Mouse (Mus musculus) monocyte, adult 5-6 weeks (primary cell): ENCODE measurements at regions not wholly inside any gene's neighbourhood (a gene's known extent, or its start where the extent isn't known, plus 50 kb on each side); places are given as distances from the start of the nearest gene placed in this dataset.

Source experiments
- ATAC-seq: fragments of 153-309, 156-312 bp; replicated peaks from 2 replicates; pipeline ENCODE4 v1.8.0; 2017; ENCODE audit warnings: mild to moderate bottlenecking; ENCODE audit not compliant: low TSS enrichment, insufficient number of reproducible peaks, severe bottlenecking, poor library complexity, low FRiP score

- no peak for ATAC-seq
These were observed 313.9 kb downstream of the Kcnj2 start for GRCm38 (mm10) chr11:111379842-111380241.

GRCm38 (mm10) chr11:111398706-111399105, 332.7 kb downstream of the Kcnj2 start:
- ATAC-seq, result no peak

DNA sequence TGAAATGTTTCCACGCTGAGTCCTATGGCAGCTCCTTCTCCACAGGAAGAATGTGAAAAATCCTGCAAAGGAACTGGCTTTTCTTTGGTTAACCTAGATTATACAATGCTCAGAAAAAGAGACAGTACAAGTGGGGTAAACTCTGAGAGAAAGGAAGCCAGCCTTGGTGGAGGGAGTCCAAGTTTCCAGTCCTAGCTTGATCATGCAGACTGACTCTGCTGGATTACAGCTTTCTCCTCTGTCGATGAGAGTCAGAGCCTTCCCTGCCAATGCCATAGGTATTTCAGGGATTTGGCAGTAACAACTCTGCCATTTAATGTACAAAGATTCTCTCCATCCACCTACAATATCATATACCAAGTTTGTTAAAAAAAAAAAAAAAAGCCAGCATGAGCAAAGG, 343.3 kb downstream of the Kcnj2 start:
- ATAC-seq, result no peak

GRCm38 (mm10) chr11:111424871-111425270, 358.9 kb downstream of the Kcnj2 start:
- no peak for ATAC-seq

DNA sequence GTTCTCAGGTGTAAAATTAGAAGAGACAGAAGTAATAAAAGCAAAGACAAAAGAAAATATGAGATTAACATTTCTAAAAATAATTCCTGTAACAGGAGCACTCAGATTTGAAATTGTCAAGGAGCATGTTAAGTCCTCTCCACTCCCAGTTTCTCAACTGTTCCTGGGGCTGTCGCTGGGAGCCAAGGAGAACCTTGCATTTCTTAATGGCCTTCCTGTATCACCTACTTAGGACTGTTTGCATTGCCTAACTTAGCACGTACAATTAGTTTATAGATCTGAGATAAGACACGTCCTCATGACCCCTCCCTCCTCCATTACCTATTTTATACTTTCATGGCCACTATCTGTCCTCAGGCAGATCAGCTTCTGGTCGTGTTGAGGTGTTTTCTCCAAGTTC, 360.8 kb downstream of the Kcnj2 start:
- ATAC-seq, result no peak

GRCm38 (mm10) chr11:111442257-111442656, 376.3 kb downstream of the Kcnj2 start:
- no peak for ATAC-seq

GRCm38 (mm10) chr11:111443381-111443780, 377.4 kb downstream of the Kcnj2 start:
- no peak for ATAC-seq

- no peak; the same call in 1 of the 2 replicates for ATAC-seq
These were observed 378.8 kb downstream of the Kcnj2 start for GRCm38 (mm10) chr11:111444791-111445190.

DNA sequence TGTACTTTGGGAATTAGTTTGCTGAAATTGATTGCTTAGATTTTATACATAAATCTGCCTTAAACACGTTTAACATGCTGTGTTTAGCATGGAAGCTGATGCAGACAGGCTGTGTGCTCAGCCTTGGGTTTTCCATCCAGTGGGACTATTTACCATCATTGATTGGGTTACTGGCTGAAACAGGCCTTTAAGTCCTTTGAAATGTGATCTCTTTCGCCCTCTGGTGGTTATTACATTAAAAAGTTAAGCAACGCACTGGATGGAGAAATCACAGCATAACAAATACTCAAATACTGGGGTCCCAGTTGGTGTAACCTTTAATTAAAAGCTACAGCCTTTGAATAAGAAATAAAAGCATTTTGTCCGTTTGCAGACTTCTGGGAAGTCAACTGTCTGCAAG, 379.8 kb downstream of the Kcnj2 start:
- ATAC-seq, result 0 out of 2 replicates have a peak, but pooled peaks have one; percentile 27

- ATAC-seq, result no peak
These were observed 385.0 kb downstream of the Kcnj2 start for GRCm38 (mm10) chr11:111450811-111451494.

- no peak for ATAC-seq
These were observed 394.1 kb downstream of the Kcnj2 start for GRCm38 (mm10) chr11:111460046-111460445.

DNA sequence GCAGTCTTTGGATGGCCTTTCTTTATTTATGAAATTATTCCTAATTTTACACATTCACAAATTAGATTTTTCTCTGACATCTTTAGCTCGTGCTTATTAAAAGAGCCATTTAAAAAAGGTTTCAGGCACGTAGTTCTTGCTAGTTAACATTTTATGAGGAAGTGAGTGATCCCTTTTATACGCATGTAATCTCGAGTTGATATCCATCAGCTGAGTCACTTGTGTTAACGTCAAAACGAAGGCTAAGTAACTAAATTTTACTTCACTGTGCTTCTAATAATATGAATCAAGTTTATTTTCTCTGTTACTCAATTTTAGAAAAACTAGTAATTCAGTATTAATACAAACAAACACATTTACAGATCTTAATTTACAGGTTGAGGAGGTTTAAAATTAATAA, 419.0 kb downstream of the Kcnj2 start:
- ATAC-seq, result no peak

GRCm38 (mm10) chr11:111512471-111512870, 446.5 kb downstream of the Kcnj2 start:
- ATAC-seq, result no peak

DNA sequence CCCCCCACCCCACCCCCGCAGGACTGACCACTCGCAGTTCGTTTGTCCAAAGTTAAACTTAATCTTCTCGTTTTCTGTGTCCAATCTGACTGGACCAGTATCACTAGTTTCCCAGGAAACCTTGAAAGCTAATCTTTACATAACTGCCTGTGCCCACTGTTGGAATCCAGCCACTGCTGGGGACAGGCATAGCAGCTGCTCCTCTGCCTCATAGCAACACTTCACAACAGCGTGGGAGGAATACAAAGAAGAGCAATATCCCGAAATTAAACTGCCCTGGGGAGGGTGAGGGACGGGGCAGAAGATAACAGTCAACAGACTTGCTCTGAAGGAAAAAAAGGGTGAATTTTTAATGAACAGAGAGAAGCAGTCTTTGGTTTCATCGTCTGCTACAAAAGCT, 456.8 kb downstream of the Kcnj2 start:
- ATAC-seq, result no peak

DNA sequence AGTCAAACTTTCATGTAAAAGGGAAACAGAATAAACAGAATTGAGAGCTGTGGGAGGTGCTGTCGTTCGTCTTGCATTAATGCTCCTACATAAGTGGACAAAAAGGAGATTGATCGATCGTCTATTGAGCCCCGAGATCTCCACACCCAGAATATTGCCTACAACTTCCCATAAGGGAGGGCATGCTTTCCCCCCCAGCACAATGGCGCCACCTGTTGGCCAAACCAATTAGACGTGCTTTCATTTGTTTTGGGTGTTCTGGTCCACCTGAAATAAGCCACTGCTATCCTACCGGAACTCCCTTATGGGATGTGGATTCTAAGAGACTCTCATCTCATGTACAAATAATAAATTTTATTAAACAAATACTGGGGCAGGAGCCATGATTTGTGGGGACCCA, 457.5 kb downstream of the Kcnj2 start:
- ATAC-seq, result peak; percentile 66; the same call in 1 of the 2 replicates

GRCm38 (mm10) chr11:111526010-111526742, 460.2 kb downstream of the Kcnj2 start:
- no peak for ATAC-seq

GRCm38 (mm10) chr11:111529591-111529990, 463.6 kb downstream of the Kcnj2 start:
- ATAC-seq, result no peak

DNA sequence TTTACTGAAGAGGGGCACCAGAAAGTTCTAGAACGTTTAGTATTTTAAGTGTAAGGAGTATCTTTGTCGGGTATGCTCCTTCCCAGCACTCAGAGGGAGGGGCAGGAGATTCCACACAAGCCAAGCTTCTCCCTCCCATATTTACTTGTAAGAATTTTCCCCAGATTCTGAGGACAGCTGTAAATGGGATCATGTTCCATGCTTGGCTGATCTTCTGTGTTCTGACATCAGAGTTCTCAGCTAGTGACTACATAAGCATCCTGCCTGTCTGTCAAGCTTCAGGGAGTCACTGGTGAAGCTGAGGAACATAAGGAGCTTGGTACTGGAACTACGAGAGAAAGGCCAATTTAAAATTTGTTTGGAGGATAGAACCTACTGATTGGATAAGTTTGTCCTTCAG, 464.9 kb downstream of the Kcnj2 start:
- ATAC-seq, result no peak

DNA sequence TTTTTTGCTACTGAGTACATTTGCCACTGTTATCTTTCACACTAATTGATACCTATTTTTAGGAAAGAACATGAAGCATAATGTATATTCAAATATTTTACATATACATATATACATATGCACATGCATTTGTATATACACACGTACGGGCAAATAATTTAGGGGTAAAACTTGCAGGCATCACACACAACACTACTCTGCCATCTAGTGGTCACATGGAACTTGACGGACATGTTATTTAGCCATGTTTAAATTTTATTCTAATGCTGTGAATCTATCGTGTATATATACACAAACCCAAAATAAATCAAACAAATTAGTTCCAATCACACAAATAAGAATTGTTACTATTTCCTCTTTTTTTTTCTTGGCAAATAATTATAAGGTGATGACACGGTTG, 466.5 kb downstream of the Kcnj2 start:
- no peak for ATAC-seq
